Mouse (Mus musculus) testis, postnatal 14 days (tissue): ENCODE results near the gene Ly6g6e.

ENCODE experiments used
- DNase-seq: peaks from one replicate; pipeline ENCODE4 v3.0.0; 2021; ENCODE audit warnings: low spot score

Gene Ly6g6e

GRCm38 (mm10) chr17:35050126-35050750 lies 26.5 kb upstream of the Ly6g6e start:
- peak; percentile 60 for DNase-seq

- DNase-seq, result peak; percentile 62
Observed at GRCm38 (mm10) chr17:35051156-35052086, 25.3 kb upstream of the Ly6g6e start.

- DNase-seq, result no peak
Observed at GRCm38 (mm10) chr17:35052271-35052798, 24.4 kb upstream of the Ly6g6e start.

GRCm38 (mm10) chr17:35055691-35056495 lies 20.8 kb upstream of the Ly6g6e start:
- no peak for DNase-seq

- DNase-seq, result no peak
Observed at GRCm38 (mm10) chr17:35057090-35057489, 19.6 kb upstream of the Ly6g6e start.

- no peak for DNase-seq
Observed at GRCm38 (mm10) chr17:35058316-35058715, 18.4 kb upstream of the Ly6g6e start.

GRCm38 (mm10) chr17:35058911-35059892 lies 17.5 kb upstream of the Ly6g6e start, which contains the start of gene Ddah2:
TSS of gene Ddah2 (plus strand) at chr17:35059035.
- DNase-seq, result peak; percentile 83

- DNase-seq, result no peak
Observed at GRCm38 (mm10) chr17:35060071-35060470, 16.6 kb upstream of the Ly6g6e start.

- DNase-seq, result no peak
Observed at GRCm38 (mm10) chr17:35060737-35061297, 15.9 kb upstream of the Ly6g6e start.

- no peak for DNase-seq
Observed at GRCm38 (mm10) chr17:35061299-35061698, 15.4 kb upstream of the Ly6g6e start.

- DNase-seq, result peak; percentile 77
Observed at GRCm38 (mm10) chr17:35063466-35063865, 13.2 kb upstream of the Ly6g6e start.

GRCm38 (mm10) chr17:35064378-35064877 lies 12.3 kb upstream of the Ly6g6e start:
- no peak for DNase-seq

GRCm38 (mm10) chr17:35064951-35065947 lies 11.5 kb upstream of the Ly6g6e start, which contains the start of gene Ly6g6c:
TSS of gene Ly6g6c (plus strand) at chr17:35065388.
- DNase-seq, result peak; percentile 52

- no peak for DNase-seq
Observed at GRCm38 (mm10) chr17:35066084-35066483, 10.6 kb upstream of the Ly6g6e start, which contains the start of gene Mpig6b. TSS of gene Mpig6b (minus strand) at chr17:35066184.

- DNase-seq, result no peak
Observed at GRCm38 (mm10) chr17:35068213-35068914, 8.3 kb upstream of the Ly6g6e start.

- no peak for DNase-seq
Observed at GRCm38 (mm10) chr17:35070556-35071229, 6.0 kb upstream of the Ly6g6e start.

GRCm38 (mm10) chr17:35071454-35071853 lies 5.2 kb upstream of the Ly6g6e start:
- DNase-seq, result no peak

- DNase-seq, result no peak
Observed at GRCm38 (mm10) chr17:35074097-35074496, 2.6 kb upstream of the Ly6g6e start.
